Mouse (Mus musculus): ENCODE results near the gene E130309D02Rik. TPM values are rescaled to one million over a fixed set of nuclear protein-coding genes. Genes with fewer than 3 reads are reported as not detected.

E130309D02Rik gene
- polyA plus RNA-seq, 1 experiment, result 18.1 TPM

GRCm38 (mm10) chr5:143284762-143285161 is 30.4 kb downstream of the E130309D02Rik start:
- no peaks in the 10 kb centered on the region; the same call in 1 of the 2 replicates for H3K27me3 ChIP-seq (replicated peaks; ENCODE audit: control insufficient read depth, insufficient read depth, low read length)
- TF ChIP-seq CTCF (conservative IDR thresholded peaks at IDR 0.05; ENCODE audit: insufficient read depth, insufficient read length, low read depth, low read length) (peak; percentile 55), POLR2A (IDR thresholded peaks at IDR 0.05; ENCODE audit: low read depth, low read length) (no peak)
- H3K27ac ChIP-seq (ENCODE audit: insufficient read depth, low read depth, low read length), result no peak overlapping the region
- no peaks in the 10 kb centered on the region for H3K36me3 ChIP-seq (ENCODE audit: control insufficient read depth, insufficient read depth, low read length)
- H3K4me1 ChIP-seq (ENCODE audit: control insufficient read depth, insufficient read depth, low read length), result no peaks in the 10 kb centered on the region
- peak; percentile 14 for DNase-seq
- 50% methylated on average over 6 of the region's 6 CpGs for WGBS
- H3K4me3 ChIP-seq (ENCODE audit: insufficient read depth, low read depth, low read length), result no peak overlapping the region

GRCm38 (mm10) chr5:143279247-143279646 is 35.9 kb downstream of the E130309D02Rik start:
- Histone ChIP-seq H3K27me3 (replicated peaks; ENCODE audit: control insufficient read depth, insufficient read depth, low read length) (no peaks in the 10 kb centered on the region), H3K4me1 (ENCODE audit: control insufficient read depth, insufficient read depth, low read length) (no peaks in the 10 kb centered on the region), H3K4me3 (ENCODE audit: insufficient read depth, low read depth, low read length) (no peak overlapping the region), H3K36me3 (ENCODE audit: control insufficient read depth, insufficient read depth, low read length) (no peaks in the 10 kb centered on the region), H3K27ac (ENCODE audit: insufficient read depth, low read depth, low read length) (no peak overlapping the region)
- TF ChIP-seq POLR2A (IDR thresholded peaks at IDR 0.05; ENCODE audit: low read depth, low read length) (no peak), CTCF (conservative IDR thresholded peaks at IDR 0.05; ENCODE audit: insufficient read depth, insufficient read length, low read depth, low read length) (no peak)
- no peak for DNase-seq
- 29% methylated on average over 10 of the region's 10 CpGs for WGBS

GRCm38 (mm10) chr5:143275761-143276160 is 39.4 kb downstream of the E130309D02Rik start:
- no peaks in the 10 kb centered on the region for H3K4me1 ChIP-seq (ENCODE audit: control insufficient read depth, insufficient read depth, low read length)
- 37% methylated on average over 5 of the region's 5 CpGs for WGBS
- DNase-seq, result no peak
- H3K27ac ChIP-seq (ENCODE audit: insufficient read depth, low read depth, low read length), result no peak overlapping the region
- TF ChIP-seq POLR2A (IDR thresholded peaks at IDR 0.05; ENCODE audit: low read depth, low read length), result no peak
- H3K27me3 ChIP-seq (replicated peaks; ENCODE audit: control insufficient read depth, insufficient read depth, low read length), result no peaks in the 10 kb centered on the region
- H3K4me3 ChIP-seq (ENCODE audit: insufficient read depth, low read depth, low read length), result no peak overlapping the region
- no peaks in the 10 kb centered on the region for H3K36me3 ChIP-seq (ENCODE audit: control insufficient read depth, insufficient read depth, low read length)

- no peak for DNase-seq
- WGBS, result 90% methylated on average over 16 of the region's 16 CpGs
- H3K36me3 ChIP-seq (ENCODE audit: control insufficient read depth, insufficient read depth, low read length), result no peaks in the 10 kb centered on the region
- TF ChIP-seq CTCF (conservative IDR thresholded peaks at IDR 0.05; ENCODE audit: insufficient read depth, insufficient read length, low read depth, low read length), result no peak
- TF ChIP-seq POLR2A (IDR thresholded peaks at IDR 0.05; ENCODE audit: low read depth, low read length), result no peak
- H3K4me1 ChIP-seq (ENCODE audit: control insufficient read depth, insufficient read depth, low read length), result no peaks in the 10 kb centered on the region
- no peak overlapping the region for H3K27ac ChIP-seq (ENCODE audit: insufficient read depth, low read depth, low read length)
- H3K4me3 ChIP-seq (ENCODE audit: insufficient read depth, low read depth, low read length), result no peak overlapping the region
- no peaks in the 10 kb centered on the region for H3K27me3 ChIP-seq (replicated peaks; ENCODE audit: control insufficient read depth, insufficient read depth, low read length)
These were observed 42.4 kb downstream of the E130309D02Rik start for GRCm38 (mm10) chr5:143272540-143273330.

- no peaks in the 10 kb centered on the region for H3K36me3 ChIP-seq (ENCODE audit: control insufficient read depth, insufficient read depth, low read length)
- no peaks in the 10 kb centered on the region for H3K4me1 ChIP-seq (ENCODE audit: control insufficient read depth, insufficient read depth, low read length)
- WGBS, result 63% methylated on average over 3 of the region's 3 CpGs
- no peaks in the 10 kb centered on the region for H3K27me3 ChIP-seq (replicated peaks; ENCODE audit: control insufficient read depth, insufficient read depth, low read length)
- TF ChIP-seq CTCF (conservative IDR thresholded peaks at IDR 0.05; ENCODE audit: insufficient read depth, insufficient read length, low read depth, low read length) (no peak), POLR2A (IDR thresholded peaks at IDR 0.05; ENCODE audit: low read depth, low read length) (no peak)
- DNase-seq, result no peak
- no peak overlapping the region for H3K4me3 ChIP-seq (ENCODE audit: insufficient read depth, low read depth, low read length)
- no peak overlapping the region for H3K27ac ChIP-seq (ENCODE audit: insufficient read depth, low read depth, low read length)
These were observed 43.1 kb downstream of the E130309D02Rik start for GRCm38 (mm10) chr5:143272108-143272507.

- DNase-seq, result no peak
- H3K27me3 ChIP-seq (replicated peaks; ENCODE audit: control insufficient read depth, insufficient read depth, low read length), result no peaks in the 10 kb centered on the region
- WGBS, result 87% methylated on average over 6 of the region's 6 CpGs
These were observed 43.5 kb downstream of the E130309D02Rik start for GRCm38 (mm10) chr5:143271642-143272041.

GRCm38 (mm10) chr5:143270151-143270519 is 45.0 kb downstream of the E130309D02Rik start:
- DNase-seq, result no peak
- Histone ChIP-seq H3K27me3 (replicated peaks; ENCODE audit: control insufficient read depth, insufficient read depth, low read length) (no peaks in the 10 kb centered on the region), H3K4me3 (ENCODE audit: insufficient read depth, low read depth, low read length) (peak overlapping the region; percentile 76), H3K36me3 (ENCODE audit: control insufficient read depth, insufficient read depth, low read length) (no peaks in the 10 kb centered on the region), H3K4me1 (ENCODE audit: control insufficient read depth, insufficient read depth, low read length) (no peaks in the 10 kb centered on the region), H3K27ac (ENCODE audit: insufficient read depth, low read depth, low read length) (no peak overlapping the region)
- 2% methylated on average over 12 of the region's 12 CpGs for WGBS
- TF ChIP-seq POLR2A (IDR thresholded peaks at IDR 0.05; ENCODE audit: low read depth, low read length) (no peak), CTCF (conservative IDR thresholded peaks at IDR 0.05; ENCODE audit: insufficient read depth, insufficient read length, low read depth, low read length) (no peak)

More at GRCm38 (mm10) chr5:143271642-143272041, 43.5 kb downstream of the E130309D02Rik start:
- no peaks in the 10 kb centered on the region for H3K4me1 ChIP-seq (ENCODE audit: control insufficient read depth, insufficient read depth, low read length)
- TF ChIP-seq POLR2A (IDR thresholded peaks at IDR 0.05; ENCODE audit: low read depth, low read length), result no peak
- TF ChIP-seq CTCF (conservative IDR thresholded peaks at IDR 0.05; ENCODE audit: insufficient read depth, insufficient read length, low read depth, low read length), result no peak
- no peak overlapping the region for H3K4me3 ChIP-seq (ENCODE audit: insufficient read depth, low read depth, low read length)
- H3K27ac ChIP-seq (ENCODE audit: insufficient read depth, low read depth, low read length), result no peak overlapping the region
- no peaks in the 10 kb centered on the region for H3K36me3 ChIP-seq (ENCODE audit: control insufficient read depth, insufficient read depth, low read length)

Data from kidney, adult 2 months (tissue).